Mouse (Mus musculus) thymus, postnatal 10 days (tissue): ENCODE data around the gene Olfr12.

ENCODE experiments used
- DNase-seq, 2 experiments: peaks; one replicate each; pipeline ENCODE4 v3.0.0; 2021; ENCODE audit warnings: low spot score in 2 of 2

Gene Olfr12

GRCm38 (mm10) chr1:92617488-92617887 lies at the start of gene Olfr12:
Gene Olfr12 (plus strand): TSS chr1:92617788.
- no peak for DNase-seq

GRCm38 (mm10) chr1:92571022-92571421 lies 46.6 kb upstream of the Olfr12 start, which contains the start of gene Olfr1413:
Gene Olfr1413 (plus strand): TSS chr1:92571322.
- no peak for DNase-seq

- DNase-seq, result no peak
These were observed 32.1 kb upstream of the Olfr12 start, which contains the start of gene Olfr1412 for GRCm38 (mm10) chr1:92585479-92585878. Gene Olfr1412 (plus strand): TSS chr1:92585779.

GRCm38 (mm10) chr1:92594111-92594510 lies 23.5 kb upstream of the Olfr12 start, which contains the start of gene Olfr1411:
Gene Olfr1411 (plus strand): TSS chr1:92594411.
- no peak for DNase-seq

- DNase-seq, result no peak
These were observed 21.6 kb upstream of the Olfr12 start for GRCm38 (mm10) chr1:92596019-92596418.

GRCm38 (mm10) chr1:92605482-92605881 lies 12.1 kb upstream of the Olfr12 start, which contains the start of gene Olfr1410:
Gene Olfr1410 (plus strand): TSS chr1:92605782.
- no peak for DNase-seq

- DNase-seq, result no peak
These were observed 9.9 kb upstream of the Olfr12 start for GRCm38 (mm10) chr1:92607711-92608110.

GRCm38 (mm10) chr1:92611008-92611407 lies 6.6 kb upstream of the Olfr12 start:
- peak; percentile 8 to 63 for DNase-seq

- no peak for DNase-seq
These were observed 4.4 kb upstream of the Olfr12 start for GRCm38 (mm10) chr1:92613175-92613574.

GRCm38 (mm10) chr1:92614516-92614915 lies 3.1 kb upstream of the Olfr12 start:
- DNase-seq, result no peak

- no peak for DNase-seq
These were observed 1.5 kb upstream of the Olfr12 start for GRCm38 (mm10) chr1:92616046-92616445.

- DNase-seq, result no peak
These were observed 772 bp downstream of the Olfr12 start for GRCm38 (mm10) chr1:92618360-92618759.

- no peak for DNase-seq
These were observed 10.6 kb downstream of the Olfr12 start for GRCm38 (mm10) chr1:92628227-92628626.

- DNase-seq, result no peak
These were observed 14.6 kb downstream of the Olfr12 start for GRCm38 (mm10) chr1:92632196-92632595.

GRCm38 (mm10) chr1:92632948-92633347 lies 15.4 kb downstream of the Olfr12 start:
- no peak for DNase-seq

- DNase-seq, result no peak
These were observed 16.1 kb downstream of the Olfr12 start for GRCm38 (mm10) chr1:92633726-92634125.

GRCm38 (mm10) chr1:92634569-92634968 lies 17.0 kb downstream of the Olfr12 start:
- no peak for DNase-seq

GRCm38 (mm10) chr1:92634976-92635599 lies 17.5 kb downstream of the Olfr12 start:
- DNase-seq, result no peak

- DNase-seq, result no peak
These were observed 18.4 kb downstream of the Olfr12 start for GRCm38 (mm10) chr1:92636015-92636414.

- DNase-seq, result no peak
These were observed 19.1 kb downstream of the Olfr12 start for GRCm38 (mm10) chr1:92636676-92637075.

- DNase-seq, result no peak
These were observed 20.0 kb downstream of the Olfr12 start for GRCm38 (mm10) chr1:92637501-92638172.

- DNase-seq, result no peak
These were observed 20.6 kb downstream of the Olfr12 start for GRCm38 (mm10) chr1:92638181-92638580.

- no peak for DNase-seq
These were observed 21.1 kb downstream of the Olfr12 start for GRCm38 (mm10) chr1:92638736-92639135.
